Mouse (Mus musculus): ENCODE results near the gene Rreb1. TPM values are rescaled to one million over a fixed set of nuclear protein-coding genes. Genes with fewer than 3 reads are reported as not detected.

Gene Rreb1
- polyA plus RNA-seq, 1 experiment from 2014 or later: 20.6 TPM

GRCm38 (mm10) chr13:37941950-37942886 lies 164.0 kb downstream of the Rreb1 start:
- H3K4me1 ChIP-seq (replicated peaks; ENCODE audit: control insufficient read depth, insufficient read depth, low read length): peaks cover 21% of the 10 kb centered on the region
- H3K4me3 ChIP-seq (ENCODE audit: low read length): no peak overlapping the region
- H3K9ac ChIP-seq (ENCODE audit: low read length): peak overlapping the region; percentile 28; the same call in 1 of the 2 replicates
- H3K36me3 ChIP-seq (ENCODE audit: control insufficient read depth, insufficient read depth, low read length): peaks cover 10% of the 10 kb centered on the region
- H3K4me2 ChIP-seq (ENCODE audit: low read depth, low read length): no peak overlapping the region
- no peaks in the 10 kb centered on the region for H3K27me3 ChIP-seq (ENCODE audit: control insufficient read depth, insufficient read depth, low read depth, low read length)
- peak overlapping the region; percentile 43 for H3K27ac ChIP-seq (ENCODE audit: low read length)
- H3K9me3 ChIP-seq (ENCODE audit: control insufficient read depth, low read length): no peaks in the 10 kb centered on the region
- ATAC-seq (ENCODE audit: low read depth): peak; percentile 24; the same call in 1 of the 2 replicates
- 53% methylated on average over 17 of the region's 17 CpGs for WGBS

GRCm38 (mm10) chr13:37942887-37943331 lies 164.7 kb downstream of the Rreb1 start:
- Histone ChIP-seq H3K4me1 (replicated peaks; ENCODE audit: control insufficient read depth, insufficient read depth, low read length) (peaks cover 21% of the 10 kb centered on the region), H3K4me2 (ENCODE audit: low read depth, low read length) (no peak overlapping the region), H3K9ac (ENCODE audit: low read length) (no peak overlapping the region), H3K9me3 (ENCODE audit: control insufficient read depth, low read length) (no peaks in the 10 kb centered on the region), H3K27ac (ENCODE audit: low read length) (peak overlapping the region; percentile 31; the same call in 1 of the 2 replicates), H3K36me3 (ENCODE audit: control insufficient read depth, insufficient read depth, low read length) (peaks cover 17% of the 10 kb centered on the region), H3K27me3 (ENCODE audit: control insufficient read depth, insufficient read depth, low read depth, low read length) (no peaks in the 10 kb centered on the region), H3K4me3 (ENCODE audit: low read length) (no peak overlapping the region)
- ATAC-seq (ENCODE audit: low read depth): no peak
- WGBS: 64% methylated on average over 4 of the region's 4 CpGs

- H3K4me3 ChIP-seq (ENCODE audit: low read length): no peak overlapping the region
- H3K27ac ChIP-seq (ENCODE audit: low read length): peak overlapping the region; percentile 31
- H3K9ac ChIP-seq (ENCODE audit: low read length): no peak overlapping the region
- H3K27me3 ChIP-seq (ENCODE audit: control insufficient read depth, insufficient read depth, low read depth, low read length): no peaks in the 10 kb centered on the region
- WGBS: 78% methylated on average over 3 of the region's 3 CpGs
- ATAC-seq (ENCODE audit: low read depth): no peak
- H3K36me3 ChIP-seq (ENCODE audit: control insufficient read depth, insufficient read depth, low read length): peaks cover 19% of the 10 kb centered on the region
- H3K4me1 ChIP-seq (replicated peaks; ENCODE audit: control insufficient read depth, insufficient read depth, low read length): peaks cover 21% of the 10 kb centered on the region
- no peak overlapping the region for H3K4me2 ChIP-seq (ENCODE audit: low read depth, low read length)
- H3K9me3 ChIP-seq (ENCODE audit: control insufficient read depth, low read length): no peaks in the 10 kb centered on the region
Observed at GRCm38 (mm10) chr13:37943466-37943865, 165.3 kb downstream of the Rreb1 start.

GRCm38 (mm10) chr13:37944306-37944705 lies 166.1 kb downstream of the Rreb1 start:
- Histone ChIP-seq H3K27ac (ENCODE audit: low read length) (no peak overlapping the region), H3K4me3 (ENCODE audit: low read length) (no peak overlapping the region), H3K27me3 (ENCODE audit: control insufficient read depth, insufficient read depth, low read depth, low read length) (no peaks in the 10 kb centered on the region), H3K4me2 (ENCODE audit: low read depth, low read length) (no peak overlapping the region), H3K9me3 (ENCODE audit: control insufficient read depth, low read length) (no peaks in the 10 kb centered on the region), H3K9ac (ENCODE audit: low read length) (no peak overlapping the region), H3K4me1 (replicated peaks; ENCODE audit: control insufficient read depth, insufficient read depth, low read length) (peaks cover 21% of the 10 kb centered on the region), H3K36me3 (ENCODE audit: control insufficient read depth, insufficient read depth, low read length) (peaks cover 27% of the 10 kb centered on the region)
- ATAC-seq (ENCODE audit: low read depth): peak; percentile 21; the same call in 1 of the 2 replicates
- 76% methylated on average over 1 of the region's 1 CpGs for WGBS

- no peaks in the 10 kb centered on the region for H3K27me3 ChIP-seq (ENCODE audit: control insufficient read depth, insufficient read depth, low read depth, low read length)
- H3K4me3 ChIP-seq (ENCODE audit: low read length): no peak overlapping the region
- H3K4me2 ChIP-seq (ENCODE audit: low read depth, low read length): no peak overlapping the region
- no peaks in the 10 kb centered on the region for H3K9me3 ChIP-seq (ENCODE audit: control insufficient read depth, low read length)
- no peak overlapping the region for H3K9ac ChIP-seq (ENCODE audit: low read length)
- H3K27ac ChIP-seq (ENCODE audit: low read length): no peak overlapping the region
- 64% methylated on average over 8 of the region's 8 CpGs for WGBS
- ATAC-seq (ENCODE audit: low read depth): no peak
- H3K36me3 ChIP-seq (ENCODE audit: control insufficient read depth, insufficient read depth, low read length): peaks cover 38% of the 10 kb centered on the region
- peaks cover 21% of the 10 kb centered on the region for H3K4me1 ChIP-seq (replicated peaks; ENCODE audit: control insufficient read depth, insufficient read depth, low read length)
Observed at GRCm38 (mm10) chr13:37945392-37945791, 167.2 kb downstream of the Rreb1 start.

GRCm38 (mm10) chr13:37946734-37947133 lies 168.5 kb downstream of the Rreb1 start:
- Histone ChIP-seq H3K27ac (ENCODE audit: low read length) (no peak overlapping the region), H3K27me3 (ENCODE audit: control insufficient read depth, insufficient read depth, low read depth, low read length) (no peaks in the 10 kb centered on the region), H3K9me3 (ENCODE audit: control insufficient read depth, low read length) (no peaks in the 10 kb centered on the region), H3K4me1 (replicated peaks; ENCODE audit: control insufficient read depth, insufficient read depth, low read length) (peaks cover 15% of the 10 kb centered on the region), H3K4me3 (ENCODE audit: low read length) (no peak overlapping the region), H3K4me2 (ENCODE audit: low read depth, low read length) (no peak overlapping the region), H3K36me3 (ENCODE audit: control insufficient read depth, insufficient read depth, low read length) (peaks cover 41% of the 10 kb centered on the region), H3K9ac (ENCODE audit: low read length) (no peak overlapping the region)
- peak; percentile 66; the same call in 1 of the 2 replicates for ATAC-seq (ENCODE audit: low read depth)
- 16% methylated on average over 6 of the region's 6 CpGs for WGBS

- no peak overlapping the region for H3K4me2 ChIP-seq (ENCODE audit: low read depth, low read length)
- ATAC-seq (ENCODE audit: low read depth): no peak
- peaks cover 38% of the 10 kb centered on the region for H3K36me3 ChIP-seq (ENCODE audit: control insufficient read depth, insufficient read depth, low read length)
- WGBS: 85% methylated on average over 6 of the region's 6 CpGs
- no peaks in the 10 kb centered on the region for H3K27me3 ChIP-seq (ENCODE audit: control insufficient read depth, insufficient read depth, low read depth, low read length)
- H3K27ac ChIP-seq (ENCODE audit: low read length): no peak overlapping the region
- H3K4me1 ChIP-seq (replicated peaks; ENCODE audit: control insufficient read depth, insufficient read depth, low read length): no peaks in the 10 kb centered on the region
- H3K9ac ChIP-seq (ENCODE audit: low read length): no peak overlapping the region
- H3K9me3 ChIP-seq (ENCODE audit: control insufficient read depth, low read length): no peaks in the 10 kb centered on the region
- no peak overlapping the region for H3K4me3 ChIP-seq (ENCODE audit: low read length)
Observed at GRCm38 (mm10) chr13:37952981-37953380, 174.8 kb downstream of the Rreb1 start.

- H3K36me3 ChIP-seq (ENCODE audit: control insufficient read depth, insufficient read depth, low read length): peaks cover 26% of the 10 kb centered on the region
Observed at GRCm38 (mm10) chr13:37954318-37954717, 176.1 kb downstream of the Rreb1 start.

GRCm38 (mm10) chr13:37958498-37959238 lies 180.5 kb downstream of the Rreb1 start:
- no peaks in the 10 kb centered on the region for H3K27me3 ChIP-seq (ENCODE audit: control insufficient read depth, insufficient read depth, low read depth, low read length)
- ATAC-seq (ENCODE audit: low read depth): no peak
- H3K4me2 ChIP-seq (ENCODE audit: low read depth, low read length): no peak overlapping the region
- 89% methylated on average over 18 of the region's 18 CpGs for WGBS
- no peak overlapping the region for H3K27ac ChIP-seq (ENCODE audit: low read length)
- H3K36me3 ChIP-seq (ENCODE audit: control insufficient read depth, insufficient read depth, low read length): no peaks in the 10 kb centered on the region
- H3K9me3 ChIP-seq (ENCODE audit: control insufficient read depth, low read length): no peaks in the 10 kb centered on the region
- no peak overlapping the region for H3K4me3 ChIP-seq (ENCODE audit: low read length)
- no peak overlapping the region for H3K9ac ChIP-seq (ENCODE audit: low read length)
- H3K4me1 ChIP-seq (replicated peaks; ENCODE audit: control insufficient read depth, insufficient read depth, low read length): peaks cover under 1% of the 10 kb centered on the region; the same call in 1 of the 2 replicates

More at GRCm38 (mm10) chr13:37954318-37954717, 176.1 kb downstream of the Rreb1 start:
- Histone ChIP-seq H3K4me1 (replicated peaks; ENCODE audit: control insufficient read depth, insufficient read depth, low read length) (no peaks in the 10 kb centered on the region), H3K27me3 (ENCODE audit: control insufficient read depth, insufficient read depth, low read depth, low read length) (no peaks in the 10 kb centered on the region), H3K9ac (ENCODE audit: low read length) (no peak overlapping the region), H3K4me2 (ENCODE audit: low read depth, low read length) (no peak overlapping the region), H3K4me3 (ENCODE audit: low read length) (no peak overlapping the region), H3K9me3 (ENCODE audit: control insufficient read depth, low read length) (no peaks in the 10 kb centered on the region), H3K27ac (ENCODE audit: low read length) (no peak overlapping the region)
- no peak for ATAC-seq (ENCODE audit: low read depth)
- WGBS: 87% methylated on average over 1 of the region's 1 CpGs

Data from lung, embryonic 16.5 days (tissue).